ENCODE assay signal across 26 mouse cellular contexts in genomic region chr12:43963973-43964372, GRCm38 (mm10).
DNase-seq lines count a peak whose midpoint lies in the region; ATAC-seq and TF ChIP-seq lines count a peak whose summit lies in the region.
"Had no signal": no experiment of that assay in that cellular context is flagged by ENCODE, and none has a peak within 500 bp of the region (broad histone marks: within the 10 kb centered on the region; RNA-seq: fewer than 3 reads in every experiment).

No protein-coding gene starts in this region.

- H3K27ac ChIP-seq in kidney, postnatal 0 days, result no peak overlapping the region
- H3K27ac ChIP-seq in kidney, embryonic 15.5 days, result no peak overlapping the region
- H3K27ac ChIP-seq in midbrain, postnatal 0 days (ENCODE audit: low read depth, low read length), result no peak overlapping the region
- no peak overlapping the region for H3K27ac ChIP-seq in midbrain, embryonic 16.5 days (ENCODE audit: low read length)
- H3K27ac ChIP-seq in kidney, embryonic 16.5 days (ENCODE audit: low read length), result no peak overlapping the region
- H3K27ac ChIP-seq: heart, adult 2 months; heart, embryonic 13.5 days; hindbrain, embryonic 12.5 days; midbrain, embryonic 12.5 days; neural tube, embryonic 12.5 days; stomach, embryonic 15.5 days had no signal

- WGBS in kidney, postnatal 0 days, result 54% methylated on average over 1 of the region's 1 CpGs
- 55% methylated on average over 1 of the region's 1 CpGs for WGBS in kidney, embryonic 15.5 days
- WGBS in midbrain, postnatal 0 days, result 67% methylated on average over 1 of the region's 1 CpGs
- WGBS in midbrain, embryonic 16.5 days, result 60% methylated on average over 1 of the region's 1 CpGs
- 61% methylated on average over 1 of the region's 1 CpGs for WGBS in kidney, embryonic 16.5 days

- no peak overlapping the region for H3K4me3 ChIP-seq in kidney, postnatal 0 days (replicated peaks; ENCODE audit: low read depth, low read length)
- no peak overlapping the region for H3K4me3 ChIP-seq in kidney, embryonic 15.5 days (replicated peaks)
- H3K4me3 ChIP-seq in midbrain, postnatal 0 days (ENCODE audit: low read depth, low read length), result no peak overlapping the region
- H3K4me3 ChIP-seq in midbrain, embryonic 16.5 days (ENCODE audit: low read depth, low read length), result no peak overlapping the region
- H3K4me3 ChIP-seq in kidney, embryonic 16.5 days (ENCODE audit: low read length), result no peak overlapping the region
- H3K4me3 ChIP-seq: heart, adult 2 months; heart, embryonic 13.5 days; hindbrain, embryonic 12.5 days; midbrain, embryonic 12.5 days; neural tube, embryonic 12.5 days; stomach, embryonic 15.5 days had no signal

- no peaks in the 10 kb centered on the region for H3K4me1 ChIP-seq in kidney, postnatal 0 days (replicated peaks; ENCODE audit: insufficient read depth, low read length)
- H3K4me1 ChIP-seq in kidney, embryonic 15.5 days, result no peaks in the 10 kb centered on the region
- no peaks in the 10 kb centered on the region for H3K4me1 ChIP-seq in midbrain, postnatal 0 days (ENCODE audit: insufficient read depth, low read length)
- H3K4me1 ChIP-seq in midbrain, embryonic 16.5 days (ENCODE audit: control insufficient read depth, insufficient read depth, low read length), result no peaks in the 10 kb centered on the region
- no peaks in the 10 kb centered on the region for H3K4me1 ChIP-seq in kidney, embryonic 16.5 days (ENCODE audit: insufficient read depth, low read length)
- H3K4me1 ChIP-seq: heart, embryonic 13.5 days; hindbrain, embryonic 12.5 days; midbrain, embryonic 12.5 days; neural tube, embryonic 12.5 days; stomach, embryonic 15.5 days had no signal

- no peak overlapping the region for H3K4me2 ChIP-seq in kidney, postnatal 0 days (ENCODE audit: low read length)
- H3K4me2 ChIP-seq in kidney, embryonic 15.5 days, result no peak overlapping the region
- H3K4me2 ChIP-seq in midbrain, postnatal 0 days (ENCODE audit: low read depth, low read length, poor library complexity, severe bottlenecking), result no peak overlapping the region
- no peak overlapping the region for H3K4me2 ChIP-seq in midbrain, embryonic 16.5 days (ENCODE audit: low read length)
- no peak overlapping the region for H3K4me2 ChIP-seq in kidney, embryonic 16.5 days (replicated peaks; ENCODE audit: low read depth, low read length)
- H3K4me2 ChIP-seq: heart, embryonic 13.5 days; hindbrain, embryonic 12.5 days; midbrain, embryonic 12.5 days; neural tube, embryonic 12.5 days; stomach, embryonic 15.5 days had no signal

- no peak overlapping the region for H3K9ac ChIP-seq in kidney, postnatal 0 days (ENCODE audit: low read depth, low read length)
- H3K9ac ChIP-seq in kidney, embryonic 15.5 days, result no peak overlapping the region
- H3K9ac ChIP-seq in midbrain, postnatal 0 days (replicated peaks; ENCODE audit: low read length, poor library complexity, severe bottlenecking), result no peak overlapping the region
- no peak overlapping the region for H3K9ac ChIP-seq in midbrain, embryonic 16.5 days (ENCODE audit: low read depth, low read length)
- H3K9ac ChIP-seq in kidney, embryonic 16.5 days (replicated peaks; ENCODE audit: low read length), result no peak overlapping the region
- H3K9ac ChIP-seq: heart, embryonic 13.5 days; hindbrain, embryonic 12.5 days; midbrain, embryonic 12.5 days; neural tube, embryonic 12.5 days; stomach, embryonic 15.5 days had no signal

- no peak for ATAC-seq in kidney, postnatal 0 days (replicated peaks; ENCODE audit: low FRiP score, low read depth)
- ATAC-seq in kidney, embryonic 15.5 days (replicated peaks; ENCODE audit: low FRiP score), result no peak
- ATAC-seq in midbrain, postnatal 0 days (ENCODE audit: low FRiP score), result no peak
- ATAC-seq in midbrain, embryonic 16.5 days, result no peak
- ATAC-seq in kidney, embryonic 16.5 days (ENCODE audit: low FRiP score, low TSS enrichment), result no peak
- ATAC-seq: activated CD4-positive, CD25-positive, alpha-beta regulatory T cell, adult 4 months; inflammation-experienced regulatory T-cells, adult 6 months; lung, postnatal 0 days had no signal

- TF ChIP-seq CTCF in kidney, postnatal 0 days (IDR thresholded peaks at IDR 0.05; ENCODE audit: low read depth), result no peak
- no peak for TF ChIP-seq CTCF in midbrain, postnatal 0 days (IDR thresholded peaks at IDR 0.05)

- H3K9me3 ChIP-seq in kidney, postnatal 0 days (replicated peaks; ENCODE audit: low read length), result no peaks in the 10 kb centered on the region
- no peaks in the 10 kb centered on the region for H3K9me3 ChIP-seq in kidney, embryonic 15.5 days (replicated peaks)
- H3K9me3 ChIP-seq in midbrain, postnatal 0 days (ENCODE audit: low read length), result no peaks in the 10 kb centered on the region
- no peaks in the 10 kb centered on the region for H3K9me3 ChIP-seq in midbrain, embryonic 16.5 days (replicated peaks; ENCODE audit: control insufficient read depth, low read length, poor library complexity, severe bottlenecking)
- no peaks in the 10 kb centered on the region for H3K9me3 ChIP-seq in kidney, embryonic 16.5 days (ENCODE audit: low read length)
- H3K9me3 ChIP-seq: heart, embryonic 13.5 days; hindbrain, embryonic 12.5 days; midbrain, embryonic 12.5 days; neural tube, embryonic 12.5 days; stomach, embryonic 15.5 days had no signal

- DNase-seq in cerebellum, adult 9-10 months, result peak; percentile 8
- no peak for DNase-seq in cerebellum, adult 9-11 months
- DNase-seq in kidney, postnatal 0 days (ENCODE audit: low spot score), result peak; percentile 8
- DNase-seq in midbrain, postnatal 0 days (ENCODE audit: low spot score), result peak; percentile 16
- peak; percentile 22 for DNase-seq in mesoderm, embryonic 11.5 days (ENCODE audit: low read depth, low spot score)
- DNase-seq: adrenal gland, adult 8-10 months; B cell, adult 2 months; gastrocnemius, postnatal 36 days; heart, adult 2 months; heart, postnatal 14 days; kidney, adult 2 months; right cerebral cortex, adult 18-20 months; thymus, postnatal 25 days had no signal

- no peaks in the 10 kb centered on the region for H3K27me3 ChIP-seq in kidney, postnatal 0 days (ENCODE audit: insufficient read depth, low read length)
- H3K27me3 ChIP-seq in kidney, embryonic 15.5 days, result no peaks in the 10 kb centered on the region
- no peaks in the 10 kb centered on the region for H3K27me3 ChIP-seq in midbrain, postnatal 0 days (ENCODE audit: insufficient read depth, low read length)
- H3K27me3 ChIP-seq in midbrain, embryonic 16.5 days (ENCODE audit: control insufficient read depth, insufficient read depth, low read depth, low read length), result no peaks in the 10 kb centered on the region
- H3K27me3 ChIP-seq in kidney, embryonic 16.5 days (ENCODE audit: insufficient read depth, low read length), result no peaks in the 10 kb centered on the region
- H3K27me3 ChIP-seq: CH12.LX; heart, embryonic 13.5 days; hindbrain, embryonic 12.5 days; midbrain, embryonic 12.5 days; neural tube, embryonic 12.5 days; stomach, embryonic 15.5 days had no signal

- no peaks in the 10 kb centered on the region for H3K36me3 ChIP-seq in kidney, postnatal 0 days (ENCODE audit: insufficient read depth, low read length)
- H3K36me3 ChIP-seq in kidney, embryonic 15.5 days, result no peaks in the 10 kb centered on the region
- H3K36me3 ChIP-seq in midbrain, postnatal 0 days (ENCODE audit: insufficient read depth, low read length), result no peaks in the 10 kb centered on the region
- H3K36me3 ChIP-seq in midbrain, embryonic 16.5 days (ENCODE audit: control insufficient read depth, insufficient read depth, low read length), result no peaks in the 10 kb centered on the region
- no peaks in the 10 kb centered on the region for H3K36me3 ChIP-seq in kidney, embryonic 16.5 days (ENCODE audit: insufficient read depth, low read length)
- H3K36me3 ChIP-seq: G1E; heart, embryonic 13.5 days; hindbrain, embryonic 12.5 days; midbrain, embryonic 12.5 days; neural tube, embryonic 12.5 days; stomach, embryonic 15.5 days had no signal
